ENCODE assay signal across 9 mouse cellular contexts in the genomic region with DNA sequence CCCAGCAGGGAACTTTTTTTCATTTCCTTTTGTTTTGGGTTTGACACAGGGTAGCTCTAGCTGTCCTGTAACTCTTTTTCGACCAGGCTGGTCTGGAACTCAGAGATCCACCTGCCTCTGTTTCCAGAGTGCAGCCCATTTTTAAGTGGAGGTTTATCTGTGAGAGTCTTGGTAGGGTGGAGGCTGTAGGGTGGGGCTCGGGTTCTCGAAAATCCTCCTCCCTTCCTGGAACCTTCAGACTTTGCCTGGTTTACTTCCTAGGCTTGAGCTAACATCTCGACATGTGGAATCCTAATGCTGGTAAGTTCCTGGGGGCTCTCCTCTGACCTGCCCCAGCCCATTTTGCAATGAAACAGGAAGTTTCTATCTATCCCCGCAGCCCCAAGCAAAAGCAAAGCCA. TPM values are rescaled to one million over a fixed set of nuclear protein-coding genes. Genes with fewer than 3 reads are reported as not detected.
DNase-seq lines count a peak whose midpoint lies in the region; ATAC-seq and TF ChIP-seq lines count a peak whose summit lies in the region.
"Had no signal": no experiment of that assay in that cellular context is flagged by ENCODE, and none has a peak within 500 bp of the region (broad histone marks: within the 10 kb centered on the region; RNA-seq: fewer than 3 reads in every experiment).

No protein-coding gene starts in this region.

- peak overlapping the region; percentile 79 for H3K4me2 ChIP-seq in heart, embryonic 16.5 days (ENCODE audit: low read depth, low read length)

- TF ChIP-seq EP300 in MEL (IDR thresholded peaks at IDR 0.05; ENCODE audit: low read depth in 1 of 2, low read length in 2 of 2) = peak; percentile 38 to 48; a peak in 2 of 4 replicates

- H3K36me3 ChIP-seq in MEL (ENCODE audit: control insufficient read depth in 1 of 2, insufficient read depth in 2 of 2, low read length in 2 of 2) (peaks cover 0 to 26% of the 10 kb centered on the region in 2 experiments; a peak in 2 of 4 replicates), macrophage (ENCODE audit: inconsistent target) (peaks cover 13% of the 10 kb centered on the region; the same call in 1 of the 2 replicates)
- peaks cover 4% of the 10 kb centered on the region for H3K36me3 ChIP-seq in heart, embryonic 16.5 days (ENCODE audit: control insufficient read depth, insufficient read depth)

- DNase-seq in heart, adult 11 months = peak; percentile 87
- no peak for DNase-seq in heart, postnatal 10 days
- peak; percentile 71 for DNase-seq in MEL (ENCODE audit: low read depth, low spot score)
- no peak for DNase-seq in right cerebral cortex, postnatal 36 days (ENCODE audit: low spot score in 2 of 2)
- DNase-seq in adrenal gland, adult 2 months = no peak
- DNase-seq in left cerebral cortex, postnatal 36 days (ENCODE audit: low spot score in 2 of 2) = no peak

- H3K27ac ChIP-seq in MEL (ENCODE audit: control insufficient read depth, low read depth, low read length) (peak overlapping the region; percentile 96), macrophage (peak overlapping the region; percentile 59)
- H3K27ac ChIP-seq in heart, embryonic 16.5 days (ENCODE audit: low read length) = no peak overlapping the region

- no peak for TF ChIP-seq POLR2A in MEL (IDR thresholded peaks at IDR 0.05; ENCODE audit: control insufficient read depth in 1 of 2, insufficient read depth in 1 of 2, low read depth in 1 of 2, low read length in 2 of 2, poor library complexity in 1 of 2)

- 38% methylated on average over 5 of the region's 5 CpGs for WGBS in heart, embryonic 16.5 days
- 3% methylated on average over 5 of the region's 5 CpGs for WGBS in macrophage (ENCODE audit: missing documents)

- no peaks in the 10 kb centered on the region for H3K27me3 ChIP-seq in MEL (ENCODE audit: control insufficient read depth in 1 of 2, insufficient read depth in 2 of 2, low read length in 2 of 2)
- no peaks in the 10 kb centered on the region for H3K27me3 ChIP-seq in heart, embryonic 16.5 days (ENCODE audit: control insufficient read depth, insufficient read depth, low read length)

- H3K4me1 ChIP-seq in MEL (ENCODE audit: control insufficient read depth in 1 of 2, insufficient read depth in 2 of 2, low read length in 2 of 2) = peaks cover 5 to 36% of the 10 kb centered on the region in 2 experiments
- H3K4me1 ChIP-seq in heart, embryonic 16.5 days (ENCODE audit: control insufficient read depth, insufficient read depth, low read length) = peaks cover 18% of the 10 kb centered on the region

- TF ChIP-seq CTCF in MEL (IDR thresholded peaks at IDR 0.05 in 2 of 3, conservative IDR thresholded peaks at IDR 0.05 in 1 of 3; ENCODE audit: control insufficient read depth in 1 of 3, insufficient read depth in 1 of 3, low read depth in 2 of 3, low read length in 3 of 3, poor library complexity in 1 of 3, severe bottlenecking in 1 of 3) = no peak

- H3K4me3 ChIP-seq in MEL (ENCODE audit: control insufficient read depth in 1 of 2, insufficient read depth in 1 of 2, low read depth in 2 of 2, low read length in 2 of 2) (peak overlapping the region; percentile 78 to 79), macrophage (ENCODE audit: inconsistent target) (peak overlapping the region; percentile 90)
- peak overlapping the region; percentile 66; the same call in 1 of the 2 replicates for H3K4me3 ChIP-seq in heart, embryonic 16.5 days (ENCODE audit: low read length)

- H3K79me2 ChIP-seq in MEL (ENCODE audit: control insufficient read depth, insufficient read depth, low read length, poor library complexity) (peaks cover 2% of the 10 kb centered on the region; the same call in 1 of the 2 replicates), macrophage (ENCODE audit: inconsistent target) (peaks cover 34% of the 10 kb centered on the region)

- H3K9me3 ChIP-seq in MEL (replicated peaks; ENCODE audit: insufficient read depth, low read length) = no peaks in the 10 kb centered on the region
- no peaks in the 10 kb centered on the region for H3K9me3 ChIP-seq in heart, embryonic 16.5 days (replicated peaks; ENCODE audit: control insufficient read depth, low read length)

- intact Hi-C loops in heart, postnatal 10 days (cut with DNase I) = loop anchor here (5.0 kb wide), 1 partner anchor 68 kb away; no protein-coding TSS in a partner anchor
- intact Hi-C loops in left cerebral cortex, postnatal 36 days (cut with DNase I) = no loop called here

- peak overlapping the region; percentile 79 for H3K9ac ChIP-seq in MEL (ENCODE audit: control insufficient read depth, low read depth, low read length, poor library complexity, severe bottlenecking)
- 0 out of 2 replicates have a peak overlapping the region, but pooled peaks have one; percentile 1 for H3K9ac ChIP-seq in heart, embryonic 16.5 days (ENCODE audit: low read length)

- TF ChIP-seq RAD21 in MEL (IDR thresholded peaks at IDR 0.05; ENCODE audit: low read depth, low read length) = no peak

- no peak for ATAC-seq in heart, embryonic 16.5 days (replicated peaks; ENCODE audit: extremely low read depth, insufficient read depth, low FRiP score)

RNA-seq across cellular contexts. Expression of a gene that starts 1.0 kb away (rescaled TPM):
- 10 to 100 TPM; 23.3 to 27.3 TPM for total RNA-seq in heart, postnatal 10 days (2021)
- 15.2 and 17.3 TPM in 2 replicates for total RNA-seq in MEL (2012; rRNA removed)
- polyA plus RNA-seq in MEL (2012; ENCODE audit: insufficient read depth in 1 of 2, insufficient read length in 2 of 2, low read depth in 1 of 2, low replicate concordance in 2 of 2, missing spikeins in 1 of 2) = 10 to 100 TPM in 1 of 2 experiments, not detected in 1; 73.3 TPM
- 86.7 and 92.2 TPM in 2 replicates for polyA plus RNA-seq in heart, embryonic 16.5 days (2015; fragmentation: Nextera tagmentation; extraction: Ambion mirVana)
- 10 to 100 TPM; 28.8 to 99.2 (median 50.4) TPM for total RNA-seq in macrophage (2018; cell fraction: chromatin; rRNA removed)
- 100 to 1,000 TPM; 206 to 293 (median 246) TPM for total RNA-seq in macrophage (2018; cell fraction: cytosol; rRNA removed)
- total RNA-seq in macrophage (2018; cell fraction: nucleus; rRNA removed) = 100 to 1,000 TPM in 18 of 26 experiments, 10 to 100 TPM in 8; 71.4 to 195 (median 119) TPM
- polyA plus RNA-seq in macrophage (2018) = 149 to 380 TPM (median 236 TPM) in 3 replicates
- total RNA-seq in adrenal gland, adult 2 months (2021) = 100 to 1,000 TPM; 105 to 197 TPM
- 213 and 313 TPM in 2 replicates for polyA plus RNA-seq in adrenal gland, adult 2 months (2012; rRNA removed)
- 10 to 100 TPM; 41.4 to 43.2 TPM for total RNA-seq in left cerebral cortex, postnatal 36 days (2021)

RNA-seq across cellular contexts. Expression of a gene that starts 10.5 kb away (rescaled TPM):
- total RNA-seq in heart, postnatal 10 days (2021) = 100 to 1,000 TPM; 547 to 592 TPM
- total RNA-seq in MEL (2012; rRNA removed) = 359 and 427 TPM in 2 replicates
- polyA plus RNA-seq in MEL (2012; ENCODE audit: insufficient read depth in 1 of 2, insufficient read length in 2 of 2, low read depth in 1 of 2, low replicate concordance in 2 of 2, missing spikeins in 1 of 2) (1,000 to 10,000 TPM in 1 of 2 experiments, 100 to 1,000 TPM in 1; 977 to 2,091 TPM), macrophage (2018) (469 to 548 TPM (median 534 TPM) in 3 replicates)
- polyA plus RNA-seq in heart, embryonic 16.5 days (2015; fragmentation: Nextera tagmentation; extraction: Ambion mirVana) = 136 and 140 TPM in 2 replicates
- total RNA-seq in macrophage (2018; cell fraction: chromatin; rRNA removed) = 100 to 1,000 TPM; 282 to 698 (median 421) TPM
- total RNA-seq in macrophage (2018; cell fraction: cytosol; rRNA removed) = 100 to 1,000 TPM; 519 to 726 (median 593) TPM
- total RNA-seq in macrophage (2018; cell fraction: nucleus; rRNA removed) = 100 to 1,000 TPM; 274 to 476 (median 355) TPM
- 100 to 1,000 TPM; 641 to 760 TPM for total RNA-seq in adrenal gland, adult 2 months (2021)
- 388 and 545 TPM in 2 replicates for polyA plus RNA-seq in adrenal gland, adult 2 months (2012; rRNA removed)
- total RNA-seq in left cerebral cortex, postnatal 36 days (2021) = 100 to 1,000 TPM; 467 to 505 TPM

RNA-seq across cellular contexts. Expression of a gene that starts 14.7 kb away (rescaled TPM):
- total RNA-seq in heart, postnatal 10 days (2021) = 1 to 10 TPM in 1 of 2 experiments, under 1 TPM in 1; 0.67 to 1.4 TPM
- total RNA-seq in MEL (2012; rRNA removed) = 6.9 and 8.0 TPM in 2 replicates
- 10 to 100 TPM in 1 of 2 experiments, not detected in 1; 22.7 TPM for polyA plus RNA-seq in MEL (2012; ENCODE audit: insufficient read depth in 1 of 2, insufficient read length in 2 of 2, low read depth in 1 of 2, low replicate concordance in 2 of 2, missing spikeins in 1 of 2)
- polyA plus RNA-seq in heart, embryonic 16.5 days (2015; fragmentation: Nextera tagmentation; extraction: Ambion mirVana) = 6.6 and 7.6 TPM in 2 replicates
- 1 to 10 TPM in 1 of 26 experiments, under 1 TPM in 5, not detected in 20; 0.35 to 3.0 (median 0.71) TPM for total RNA-seq in macrophage (2018; cell fraction: chromatin; rRNA removed)
- total RNA-seq in macrophage (2018; cell fraction: cytosol; rRNA removed) = under 1 TPM in 1 of 26 experiments, not detected in 25; 0.10 TPM
- 1 to 10 TPM in 1 of 26 experiments, under 1 TPM in 7, not detected in 18; 0.26 to 1.1 (median 0.40) TPM for total RNA-seq in macrophage (2018; cell fraction: nucleus; rRNA removed)
- 0.07 TPM in 1 of 3 replicates, not detected in the others for polyA plus RNA-seq in macrophage (2018)
- total RNA-seq in adrenal gland, adult 2 months (2021) = 1 to 10 TPM; 1.0 to 1.6 TPM
- 1.3 and 2.5 TPM in 2 replicates for polyA plus RNA-seq in adrenal gland, adult 2 months (2012; rRNA removed)
- total RNA-seq in left cerebral cortex, postnatal 36 days (2021) = 1 to 10 TPM in 1 of 2 experiments, under 1 TPM in 1; 0.99 to 2.3 TPM

RNA-seq across cellular contexts. Expression of a gene that starts 43.7 kb away (rescaled TPM):
- total RNA-seq in heart, postnatal 10 days (2021) = 1 to 10 TPM in 1 of 2 experiments, not detected in 1; 3.6 TPM
- not detected in 2 replicates for total RNA-seq in MEL (2012; rRNA removed)
- polyA plus RNA-seq in MEL (2012; ENCODE audit: insufficient read depth in 1 of 2, insufficient read length in 2 of 2, low read depth in 1 of 2, low replicate concordance in 2 of 2, missing spikeins in 1 of 2) (not detected), macrophage (2018) (not detected in 3 replicates)
- polyA plus RNA-seq in heart, embryonic 16.5 days (2015; fragmentation: Nextera tagmentation; extraction: Ambion mirVana) = 4.1 TPM in 1 of 2 replicates, not detected in the other
- not detected for total RNA-seq in macrophage (2018; cell fraction: chromatin; rRNA removed)
- total RNA-seq in macrophage (2018; cell fraction: cytosol; rRNA removed) = not detected
- total RNA-seq in macrophage (2018; cell fraction: nucleus; rRNA removed) = not detected
- total RNA-seq in adrenal gland, adult 2 months (2021) = not detected
- not detected in 2 replicates for polyA plus RNA-seq in adrenal gland, adult 2 months (2012; rRNA removed)
- total RNA-seq in left cerebral cortex, postnatal 36 days (2021) = not detected
- polyA plus RNA-seq: gonadal fat pad, adult 2 months had no signal

RNA-seq across cellular contexts. Expression of a gene that starts 53.9 kb away (rescaled TPM):
- total RNA-seq in heart, postnatal 10 days (2021) = 10 to 100 TPM; 57.7 to 68.4 TPM
- 16.3 and 22.0 TPM in 2 replicates for total RNA-seq in MEL (2012; rRNA removed)
- 10 to 100 TPM; 47.2 to 92.3 TPM for polyA plus RNA-seq in MEL (2012; ENCODE audit: insufficient read depth in 1 of 2, insufficient read length in 2 of 2, low read depth in 1 of 2, low replicate concordance in 2 of 2, missing spikeins in 1 of 2)
- polyA plus RNA-seq in heart, embryonic 16.5 days (2015; fragmentation: Nextera tagmentation; extraction: Ambion mirVana) = 5.0 and 5.5 TPM in 2 replicates
- 10 to 100 TPM; 25.2 to 50.1 (median 38.2) TPM for total RNA-seq in macrophage (2018; cell fraction: chromatin; rRNA removed)
- total RNA-seq in macrophage (2018; cell fraction: cytosol; rRNA removed) = 10 to 100 TPM; 28.8 to 47.4 (median 37.9) TPM
- 10 to 100 TPM; 29.8 to 76.0 (median 40.8) TPM for total RNA-seq in macrophage (2018; cell fraction: nucleus; rRNA removed)
- 19.8 to 22.7 TPM (median 22.6 TPM) in 3 replicates for polyA plus RNA-seq in macrophage (2018)
- total RNA-seq in adrenal gland, adult 2 months (2021) = 10 to 100 TPM; 71.7 to 72.1 TPM
- polyA plus RNA-seq in adrenal gland, adult 2 months (2012; rRNA removed) = 8.5 and 11.1 TPM in 2 replicates
- 10 to 100 TPM; 22.0 to 30.3 TPM for total RNA-seq in left cerebral cortex, postnatal 36 days (2021)

Comparison
In these comparisons a context has a peak if more than half of its experiments do, and no peak if none do; other contexts are left out.
1. DNase-seq: peak in heart, adult 11 months (single experiment) and MEL (single experiment); none in heart, postnatal 10 days (0 of 2), right cerebral cortex, postnatal 36 days (0 of 2), adrenal gland, adult 2 months (single experiment) and left cerebral cortex, postnatal 36 days (0 of 2).
2. Peak in every context shown above with its lines, with median percentiles within 50 percentile points of each other: H3K4me3 ChIP-seq.